Mouse (Mus musculus) lung, postnatal 0 days (tissue): ENCODE measurements around the gene Specc1.

ENCODE experiments used
- CTCF ChIP-seq: IDR thresholded peaks from 2 replicates; pipeline ENCODE4 v1.5.1; 2016; ENCODE audit warnings: antibody characterized with exemption, mild to moderate bottlenecking
- EP300 ChIP-seq: IDR thresholded peaks from 2 replicates; pipeline ENCODE4 v1.6.1; 2016; ENCODE audit warnings: antibody characterized with exemption, mild to moderate bottlenecking, control low read depth

DNA sequence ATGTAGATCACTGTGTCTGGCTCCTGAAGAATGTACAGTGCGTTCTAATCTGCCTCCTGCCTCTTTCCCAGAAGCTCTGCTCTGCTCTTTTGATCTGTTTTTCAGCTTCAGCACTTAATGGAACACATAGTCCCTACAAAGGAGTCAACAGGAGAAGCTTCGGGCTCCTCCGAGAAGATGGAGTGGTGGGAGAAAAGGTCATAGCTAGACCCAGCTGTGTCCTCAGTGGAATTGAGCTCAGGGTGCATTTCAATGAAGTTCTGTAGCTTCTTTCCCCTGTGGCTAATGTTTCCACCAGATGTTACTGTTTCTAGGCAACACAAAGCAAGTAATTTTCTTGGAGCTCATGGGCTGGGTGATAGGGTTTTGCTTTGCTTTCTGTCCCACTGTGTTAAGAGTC, 236.6 kb downstream of the Specc1 start:
- TF ChIP-seq CTCF (no peak), EP300 (no peak)
